Mouse (Mus musculus) neural tube, embryonic 12.5 days (tissue): Measurements from ENCODE around the gene Kirrel3. TPM values are rescaled to one million over a fixed set of nuclear protein-coding genes. Genes with fewer than 3 reads are reported as not detected.
A peak's percentile ranks its signal among the peaks of the same experiment; 100 is the strongest.

ENCODE experiments used
- ATAC-seq: fragments of 200-750 bp; cut with Nextera tagmentation; 2 replicates; pipeline ENCODE4 v1.8.0; 2017; ENCODE audit warnings: low read depth, mild to moderate bottlenecking, moderate TSS enrichment, moderate library complexity; ENCODE audit not compliant: low FRiP score
- H3K27ac ChIP-seq: fragments of 300-500 bp; sonication (generic); 2 replicates; pipeline ENCODE4 v1.5.1; 2016
- H3K27me3 ChIP-seq: fragments of 300-500 bp; sonication (generic); replicated peaks from 2 replicates; pipeline ENCODE4 v1.6.1; 2016; ENCODE audit warnings: mild to moderate bottlenecking
- H3K36me3 ChIP-seq: fragments of 300-500 bp; sonication (generic); 2 replicates; pipeline ENCODE4 v1.6.1; 2016; ENCODE audit warnings: mild to moderate bottlenecking
- H3K4me1 ChIP-seq: fragments of 300-500 bp; sonication (generic); 2 replicates; pipeline ENCODE4 v1.6.1; 2016
- H3K4me2 ChIP-seq: fragments of 300-500 bp; sonication (generic); replicated peaks from 2 replicates; pipeline ENCODE4 v1.6.1; 2016; ENCODE audit warnings: mild to moderate bottlenecking
- H3K4me3 ChIP-seq: fragments of 300-500 bp; sonication (generic); 2 replicates; pipeline ENCODE4 v1.5.1; 2016
- H3K9ac ChIP-seq: fragments of 300-500 bp; sonication (generic); 2 replicates; pipeline ENCODE4 v1.6.1; 2016; ENCODE audit warnings: mild to moderate bottlenecking
- H3K9me3 ChIP-seq: fragments of 300-500 bp; sonication (generic); 2 replicates; pipeline ENCODE4 v1.6.1; 2016; ENCODE audit warnings: mild to moderate bottlenecking
- WGBS: fragments of 180-500 bp; shearing (Covaris S2); methylation state at CpG from one replicate; pipeline ENCODE4 v1.1.7; 2016; 5-methylcytosine and 5-hydroxymethylcytosine counted together
- polyA plus RNA-seq: library from polyadenylated mRNA; unstranded; fragments of >200 nt; fragmentation: Nextera tagmentation; extraction: Ambion mirVana; gene quantifications from 2 replicates; pipeline ENCODE4 v1.2.1, GENCODE M21; 2016

The Kirrel3 gene
- polyA plus RNA-seq, 1 experiment from 2014 or later = 12.7 TPM

GRCm38 (mm10) chr9:35024591-35025496, 539.1 kb downstream of the Kirrel3 start:
- Histone ChIP-seq H3K4me2 (peak overlapping the region; percentile 60), H3K4me1 (peaks cover 12% of the 10 kb centered on the region; the same call in 1 of the 2 replicates), H3K27me3 (0 out of 2 replicates have a peak, but pooled peaks cover 7% of the 10 kb centered on the region), H3K36me3 (no peaks in the 10 kb centered on the region), H3K9me3 (0 out of 2 replicates have a peak, but pooled peaks cover 3% of the 10 kb centered on the region), H3K4me3 (peak overlapping the region; percentile 26), H3K9ac (peak overlapping the region; percentile 30; the same call in 1 of the 2 replicates), H3K27ac (no peak overlapping the region)
- 3% methylated on average over 25 of the region's 25 CpGs for WGBS
- peak; percentile 44 for ATAC-seq

GRCm38 (mm10) chr9:35026311-35026710, 540.6 kb downstream of the Kirrel3 start:
- H3K9me3 ChIP-seq = 0 out of 2 replicates have a peak, but pooled peaks cover under 1% of the 10 kb centered on the region
- H3K4me2 ChIP-seq = no peak overlapping the region
- H3K4me1 ChIP-seq = peaks cover 12% of the 10 kb centered on the region; the same call in 1 of the 2 replicates
- H3K27ac ChIP-seq = no peak overlapping the region
- H3K27me3 ChIP-seq = 0 out of 2 replicates have a peak, but pooled peaks cover 7% of the 10 kb centered on the region
- no peak for ATAC-seq
- WGBS = 85% methylated on average over 6 of the region's 6 CpGs
- no peaks in the 10 kb centered on the region for H3K36me3 ChIP-seq
- H3K4me3 ChIP-seq = no peak overlapping the region
- H3K9ac ChIP-seq = no peak overlapping the region

- no peak overlapping the region for H3K9ac ChIP-seq
- no peaks in the 10 kb centered on the region for H3K9me3 ChIP-seq
- H3K27me3 ChIP-seq = 0 out of 2 replicates have a peak, but pooled peaks cover 7% of the 10 kb centered on the region
- H3K36me3 ChIP-seq = no peaks in the 10 kb centered on the region
- H3K4me3 ChIP-seq = no peak overlapping the region
- no peak for ATAC-seq
- peaks cover 12% of the 10 kb centered on the region; the same call in 1 of the 2 replicates for H3K4me1 ChIP-seq
- H3K4me2 ChIP-seq = no peak overlapping the region
- WGBS = 73% methylated on average over 6 of the region's 6 CpGs
- H3K27ac ChIP-seq = no peak overlapping the region
These were observed 541.2 kb downstream of the Kirrel3 start for GRCm38 (mm10) chr9:35026897-35027311.

GRCm38 (mm10) chr9:35027382-35027997, 541.8 kb downstream of the Kirrel3 start:
- no peaks in the 10 kb centered on the region for H3K9me3 ChIP-seq
- H3K27ac ChIP-seq = no peak overlapping the region
- H3K4me2 ChIP-seq = no peak overlapping the region
- no peak for ATAC-seq
- no peaks in the 10 kb centered on the region for H3K36me3 ChIP-seq
- H3K4me3 ChIP-seq = no peak overlapping the region
- peaks cover 12% of the 10 kb centered on the region; the same call in 1 of the 2 replicates for H3K4me1 ChIP-seq
- H3K27me3 ChIP-seq = 0 out of 2 replicates have a peak, but pooled peaks cover 7% of the 10 kb centered on the region
- 83% methylated on average over 6 of the region's 6 CpGs for WGBS
- no peak overlapping the region for H3K9ac ChIP-seq

- Histone ChIP-seq H3K4me1 (no peaks in the 10 kb centered on the region), H3K36me3 (no peaks in the 10 kb centered on the region), H3K9ac (no peak overlapping the region), H3K4me2 (no peak overlapping the region), H3K27me3 (0 out of 2 replicates have a peak, but pooled peaks cover 6% of the 10 kb centered on the region), H3K9me3 (no peaks in the 10 kb centered on the region), H3K27ac (no peak overlapping the region), H3K4me3 (no peak overlapping the region)
- 87% methylated on average over 5 of the region's 5 CpGs for WGBS
- no peak for ATAC-seq
These were observed 545.1 kb downstream of the Kirrel3 start for GRCm38 (mm10) chr9:35030823-35031222.

GRCm38 (mm10) chr9:35032457-35032856, 546.8 kb downstream of the Kirrel3 start:
- no peak for ATAC-seq
- no peak overlapping the region for H3K9ac ChIP-seq
- H3K27me3 ChIP-seq = 0 out of 2 replicates have a peak, but pooled peaks cover 4% of the 10 kb centered on the region
- H3K4me2 ChIP-seq = no peak overlapping the region
- H3K27ac ChIP-seq = no peak overlapping the region
- no peaks in the 10 kb centered on the region for H3K36me3 ChIP-seq
- no peaks in the 10 kb centered on the region for H3K9me3 ChIP-seq
- no peak overlapping the region for H3K4me3 ChIP-seq
- H3K4me1 ChIP-seq = no peaks in the 10 kb centered on the region
- WGBS = 60% methylated on average over 6 of the region's 6 CpGs

- WGBS = 57% methylated on average over 14 of the region's 14 CpGs
- 0 out of 2 replicates have a peak, but pooled peaks cover 4% of the 10 kb centered on the region for H3K27me3 ChIP-seq
- no peak overlapping the region for H3K4me3 ChIP-seq
- H3K4me2 ChIP-seq = no peak overlapping the region
- no peaks in the 10 kb centered on the region for H3K4me1 ChIP-seq
- H3K9me3 ChIP-seq = no peaks in the 10 kb centered on the region
- H3K9ac ChIP-seq = no peak overlapping the region
- no peak for ATAC-seq
- no peaks in the 10 kb centered on the region for H3K36me3 ChIP-seq
- H3K27ac ChIP-seq = no peak overlapping the region
These were observed 549.4 kb downstream of the Kirrel3 start for GRCm38 (mm10) chr9:35035074-35035473.

- WGBS = 81% methylated on average over 7 of the region's 7 CpGs
- peaks cover 1% of the 10 kb centered on the region; the same call in 1 of the 2 replicates for H3K4me1 ChIP-seq
- ATAC-seq = no peak
- no peak overlapping the region for H3K27ac ChIP-seq
- no peak overlapping the region for H3K4me2 ChIP-seq
- no peaks in the 10 kb centered on the region for H3K36me3 ChIP-seq
- 0 out of 2 replicates have a peak, but pooled peaks cover 4% of the 10 kb centered on the region for H3K27me3 ChIP-seq
- H3K4me3 ChIP-seq = no peak overlapping the region
- no peaks in the 10 kb centered on the region for H3K9me3 ChIP-seq
- H3K9ac ChIP-seq = no peak overlapping the region
These were observed 553.4 kb downstream of the Kirrel3 start for GRCm38 (mm10) chr9:35038922-35039586.

- no peak for ATAC-seq
- Histone ChIP-seq H3K27ac (no peak overlapping the region), H3K36me3 (no peaks in the 10 kb centered on the region), H3K4me3 (no peak overlapping the region), H3K9me3 (no peaks in the 10 kb centered on the region), H3K4me2 (no peak overlapping the region), H3K4me1 (peaks cover 7% of the 10 kb centered on the region; the same call in 1 of the 2 replicates), H3K27me3 (0 out of 2 replicates have a peak, but pooled peaks cover under 1% of the 10 kb centered on the region), H3K9ac (no peak overlapping the region)
- WGBS = 74% methylated on average over 5 of the region's 5 CpGs
These were observed 554.2 kb downstream of the Kirrel3 start for GRCm38 (mm10) chr9:35039846-35040245.

- no peaks in the 10 kb centered on the region for H3K36me3 ChIP-seq
- H3K9ac ChIP-seq = no peak overlapping the region
- H3K4me3 ChIP-seq = no peak overlapping the region
- H3K9me3 ChIP-seq = no peaks in the 10 kb centered on the region
- ATAC-seq = no peak
- WGBS = 83% methylated on average over 5 of the region's 5 CpGs
- H3K27ac ChIP-seq = no peak overlapping the region
- H3K4me1 ChIP-seq = peaks cover 7% of the 10 kb centered on the region; the same call in 1 of the 2 replicates
- H3K4me2 ChIP-seq = no peak overlapping the region
- H3K27me3 ChIP-seq = no peaks in the 10 kb centered on the region
These were observed 555.8 kb downstream of the Kirrel3 start for GRCm38 (mm10) chr9:35041493-35041892.

- Histone ChIP-seq H3K36me3 (no peaks in the 10 kb centered on the region), H3K27me3 (no peaks in the 10 kb centered on the region), H3K9ac (no peak overlapping the region), H3K27ac (no peak overlapping the region), H3K4me1 (peaks cover 7% of the 10 kb centered on the region; the same call in 1 of the 2 replicates), H3K9me3 (no peaks in the 10 kb centered on the region), H3K4me3 (no peak overlapping the region), H3K4me2 (no peak overlapping the region)
- WGBS = 24% methylated on average over 7 of the region's 7 CpGs
- peak; percentile 64 for ATAC-seq
These were observed 557.9 kb downstream of the Kirrel3 start for GRCm38 (mm10) chr9:35043619-35044018.
